Mouse (Mus musculus) neural tube, embryonic 13.5 days (tissue): ENCODE results near the gene Gmds. TPM values are rescaled to one million over a fixed set of nuclear protein-coding genes. Genes with fewer than 3 reads are reported as not detected.

ENCODE experiments used
- ATAC-seq: fragments of 200-750 bp; cut with Nextera tagmentation; 2 replicates; pipeline ENCODE4 v1.8.0; 2017; ENCODE audit warnings: low read depth, mild to moderate bottlenecking, moderate TSS enrichment, moderate library complexity
- H3K27ac ChIP-seq: fragments of 300-500 bp; sonication (generic); replicated peaks from 2 replicates; pipeline ENCODE4 v1.5.1; 2015; ENCODE audit warnings: moderate library complexity, mild to moderate bottlenecking, inconsistent platforms
- H3K27me3 ChIP-seq: fragments of 300-500 bp; sonication (generic); 2 replicates; pipeline ENCODE4 v1.6.1; 2015; ENCODE audit warnings: mild to moderate bottlenecking, inconsistent platforms
- H3K36me3 ChIP-seq: fragments of 300-500 bp; sonication (generic); 2 replicates; pipeline ENCODE4 v1.6.1; 2015; ENCODE audit warnings: mild to moderate bottlenecking, inconsistent platforms
- H3K4me1 ChIP-seq: fragments of 300-500 bp; sonication (generic); replicated peaks from 2 replicates; pipeline ENCODE4 v1.6.1; 2015; ENCODE audit warnings: inconsistent platforms
- H3K4me2 ChIP-seq: fragments of 300-500 bp; sonication (generic); 2 replicates; pipeline ENCODE4 v1.6.1; 2015; ENCODE audit warnings: inconsistent platforms, mild to moderate bottlenecking, moderate library complexity
- H3K4me3 ChIP-seq: fragments of 300-500 bp; sonication (generic); 2 replicates; pipeline ENCODE4 v1.5.1; 2015; ENCODE audit warnings: mild to moderate bottlenecking, inconsistent platforms
- H3K9ac ChIP-seq: fragments of 300-500 bp; sonication (generic); 2 replicates; pipeline ENCODE4 v1.6.1; 2015; ENCODE audit warnings: moderate library complexity, mild to moderate bottlenecking, inconsistent platforms
- H3K9me3 ChIP-seq: fragments of 300-500 bp; sonication (generic); 2 replicates; pipeline ENCODE4 v1.6.1; 2016; ENCODE audit warnings: inconsistent platforms
- WGBS: fragments of 180-500 bp; shearing (Covaris S2); methylation state at CpG from one replicate; pipeline ENCODE4 v1.1.7; 2015; 5-methylcytosine and 5-hydroxymethylcytosine counted together
- polyA plus RNA-seq: library from polyadenylated mRNA; unstranded; fragments of >200 nt; fragmentation: Nextera tagmentation; extraction: Ambion mirVana; gene quantifications from 2 replicates; pipeline ENCODE4 v1.2.1, GENCODE M21; 2015

Gmds gene
- polyA plus RNA-seq, 1 experiment from 2014 or later: 37.1 TPM

DNA sequence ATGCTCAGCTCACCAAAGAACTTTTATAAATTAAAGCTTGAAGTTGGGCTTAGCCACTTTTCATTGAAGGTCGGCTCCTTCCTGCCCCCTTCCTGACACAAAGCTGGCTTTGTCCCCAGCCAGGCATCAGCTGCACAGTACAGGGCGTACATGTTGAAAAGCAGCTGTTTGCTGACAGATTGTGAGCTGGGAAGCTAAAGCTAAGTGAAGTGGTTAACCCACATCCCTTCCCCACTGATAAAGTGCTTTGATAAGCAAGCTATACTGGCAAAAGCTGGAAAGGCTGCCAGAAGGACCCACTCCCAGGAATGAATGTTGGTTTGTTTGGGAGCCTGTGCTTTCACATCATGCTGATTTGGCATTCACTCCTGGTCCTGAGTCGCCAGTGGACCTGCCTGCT lies 158.6 kb downstream of the Gmds start:
- no peak overlapping the region for H3K4me2 ChIP-seq
- H3K36me3 ChIP-seq: no peaks in the 10 kb centered on the region
- H3K4me1 ChIP-seq: peaks cover 6% of the 10 kb centered on the region; the same call in 1 of the 2 replicates
- no peak overlapping the region for H3K27ac ChIP-seq
- WGBS: 18% methylated on average over 3 of the region's 3 CpGs
- no peak overlapping the region for H3K4me3 ChIP-seq
- peak; percentile 61; the same call in 1 of the 2 replicates for ATAC-seq
- no peaks in the 10 kb centered on the region for H3K9me3 ChIP-seq
- no peak overlapping the region for H3K9ac ChIP-seq
- no peaks in the 10 kb centered on the region for H3K27me3 ChIP-seq

DNA sequence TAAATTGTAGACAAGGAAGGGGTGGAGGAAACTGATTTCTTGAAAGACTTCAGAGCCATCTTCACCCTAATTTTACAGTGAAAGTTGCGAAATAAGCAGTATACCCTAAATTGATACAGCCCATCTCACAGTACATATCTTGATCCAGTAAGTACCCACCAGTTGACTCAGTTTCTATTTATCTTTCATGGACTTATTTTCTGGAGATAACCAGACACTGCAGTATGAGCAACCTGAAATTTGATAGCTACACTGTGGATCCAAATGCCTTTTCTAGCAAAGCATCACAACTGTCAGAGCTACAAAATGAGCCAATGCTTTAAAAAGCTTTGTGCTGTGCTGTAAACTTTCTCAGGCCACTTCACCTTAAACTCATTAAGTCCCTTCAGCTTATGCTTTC lies 159.9 kb downstream of the Gmds start:
- Histone ChIP-seq H3K9me3 (no peaks in the 10 kb centered on the region), H3K36me3 (no peaks in the 10 kb centered on the region), H3K4me3 (no peak overlapping the region), H3K9ac (no peak overlapping the region), H3K27me3 (no peaks in the 10 kb centered on the region), H3K27ac (no peak overlapping the region), H3K4me2 (no peak overlapping the region), H3K4me1 (peaks cover 6% of the 10 kb centered on the region; the same call in 1 of the 2 replicates)
- WGBS: 98% methylated on average over 1 of the region's 1 CpGs
- ATAC-seq: no peak

DNA sequence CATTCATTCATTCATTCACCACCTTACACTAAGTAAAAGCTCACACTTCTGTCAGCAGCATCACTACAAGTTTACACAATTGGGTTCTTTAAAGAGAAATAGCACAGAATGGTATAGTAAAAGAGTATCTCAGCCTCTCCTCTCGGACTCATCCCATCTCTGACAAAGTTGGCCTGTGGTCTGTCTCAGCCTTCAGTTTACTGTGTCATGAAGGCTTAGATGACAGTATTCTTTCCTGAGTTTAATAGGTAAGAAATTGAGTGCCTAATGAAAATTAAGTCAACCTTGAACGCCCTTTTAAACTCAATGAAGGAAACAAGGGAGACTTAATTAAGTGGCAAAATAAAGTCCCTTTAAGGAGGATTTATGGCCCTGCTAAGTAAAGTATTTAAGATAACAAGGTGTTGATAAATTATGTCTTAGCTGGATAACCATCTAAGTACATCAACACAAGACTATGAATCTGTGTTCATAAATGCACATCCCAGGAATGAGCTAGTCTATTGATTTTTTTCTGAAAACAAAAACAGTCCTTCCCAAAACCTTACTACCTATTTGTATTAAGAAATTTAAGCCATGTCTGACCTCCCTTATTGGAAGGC lies 160.6 kb downstream of the Gmds start:
- H3K9me3 ChIP-seq: no peaks in the 10 kb centered on the region
- no peaks in the 10 kb centered on the region for H3K36me3 ChIP-seq
- WGBS: 64% methylated on average over 2 of the region's 2 CpGs
- H3K9ac ChIP-seq: no peak overlapping the region
- H3K27me3 ChIP-seq: no peaks in the 10 kb centered on the region
- ATAC-seq: no peak
- no peak overlapping the region for H3K4me3 ChIP-seq
- no peak overlapping the region for H3K27ac ChIP-seq
- H3K4me2 ChIP-seq: no peak overlapping the region
- H3K4me1 ChIP-seq: peaks cover 6% of the 10 kb centered on the region; the same call in 1 of the 2 replicates

DNA sequence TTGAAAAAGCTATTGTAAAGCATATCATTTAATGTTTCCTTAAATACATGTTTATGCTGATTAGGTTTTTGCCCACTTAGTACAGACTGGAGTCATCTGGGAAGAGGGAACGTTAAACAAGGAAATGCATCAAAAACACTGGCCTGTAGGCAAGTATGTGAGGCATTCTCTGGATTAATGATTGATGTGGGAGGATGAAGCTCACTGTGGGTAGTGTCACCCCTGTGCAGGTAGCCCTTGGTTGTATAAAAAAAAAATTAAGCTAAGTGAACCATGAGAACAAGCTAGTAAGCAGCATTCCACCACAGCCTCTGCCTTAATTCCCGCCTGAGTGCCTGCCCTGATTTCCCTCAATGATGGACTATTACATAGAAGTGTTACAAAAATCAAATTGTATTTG lies 163.5 kb downstream of the Gmds start:
- no peaks in the 10 kb centered on the region for H3K27me3 ChIP-seq
- peaks cover 5% of the 10 kb centered on the region; the same call in 1 of the 2 replicates for H3K4me1 ChIP-seq
- no peak overlapping the region for H3K4me2 ChIP-seq
- no peaks in the 10 kb centered on the region for H3K36me3 ChIP-seq
- H3K27ac ChIP-seq: no peak overlapping the region
- no peak overlapping the region for H3K9ac ChIP-seq
- WGBS: 80% methylated on average over 2 of the region's 2 CpGs
- no peak for ATAC-seq
- no peak overlapping the region for H3K4me3 ChIP-seq
- H3K9me3 ChIP-seq: no peaks in the 10 kb centered on the region

DNA sequence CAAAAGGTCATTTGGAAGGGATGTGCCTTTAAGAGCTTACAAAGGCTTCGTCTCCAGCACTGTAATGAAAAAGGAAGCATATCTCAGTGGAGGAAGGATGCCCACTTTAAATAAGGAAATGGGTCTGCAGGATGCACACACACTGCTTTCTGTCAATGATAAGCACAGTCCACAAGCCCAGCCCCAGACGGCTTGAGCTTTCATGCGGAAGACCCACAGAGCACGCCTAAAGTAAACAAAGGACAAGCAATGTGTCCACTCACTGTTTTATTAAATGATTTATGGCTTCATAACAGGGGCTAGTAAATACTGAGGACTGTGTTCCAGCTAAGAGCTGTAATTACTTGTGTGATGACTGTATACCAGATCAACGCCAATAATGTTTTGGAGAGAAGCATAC lies 169.4 kb downstream of the Gmds start:
- Histone ChIP-seq H3K36me3 (no peaks in the 10 kb centered on the region), H3K9ac (no peak overlapping the region), H3K27ac (no peak overlapping the region), H3K9me3 (no peaks in the 10 kb centered on the region), H3K4me1 (peaks cover 4% of the 10 kb centered on the region), H3K4me3 (no peak overlapping the region), H3K4me2 (no peak overlapping the region), H3K27me3 (no peaks in the 10 kb centered on the region)
- peak; percentile 74 for ATAC-seq
- 6% methylated on average over 5 of the region's 5 CpGs for WGBS

DNA sequence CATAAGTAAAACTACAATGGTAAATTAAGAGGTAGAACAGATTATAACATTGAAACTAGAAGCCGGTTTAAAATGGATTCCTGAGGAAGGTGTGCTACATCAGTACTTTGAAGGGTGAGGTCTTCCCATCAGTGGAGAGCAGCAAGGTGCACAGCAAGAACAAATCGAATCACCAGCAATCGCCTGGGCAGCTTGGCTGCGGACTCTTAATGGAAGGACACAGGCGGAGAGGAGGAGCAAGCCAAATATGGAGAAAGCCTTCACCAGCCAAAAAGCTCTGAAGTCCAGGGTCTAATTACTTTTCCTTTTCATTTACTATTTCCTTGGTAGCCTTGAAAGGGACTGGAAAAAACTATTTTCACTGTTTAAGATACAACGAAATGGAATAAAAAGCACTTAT lies 170.7 kb downstream of the Gmds start:
- no peak overlapping the region for H3K4me2 ChIP-seq
- no peaks in the 10 kb centered on the region for H3K9me3 ChIP-seq
- 85% methylated on average over 6 of the region's 6 CpGs for WGBS
- no peak overlapping the region for H3K4me3 ChIP-seq
- H3K4me1 ChIP-seq: peaks cover 4% of the 10 kb centered on the region
- no peak overlapping the region for H3K27ac ChIP-seq
- H3K36me3 ChIP-seq: no peaks in the 10 kb centered on the region
- no peak for ATAC-seq
- no peaks in the 10 kb centered on the region for H3K27me3 ChIP-seq
- H3K9ac ChIP-seq: no peak overlapping the region

DNA sequence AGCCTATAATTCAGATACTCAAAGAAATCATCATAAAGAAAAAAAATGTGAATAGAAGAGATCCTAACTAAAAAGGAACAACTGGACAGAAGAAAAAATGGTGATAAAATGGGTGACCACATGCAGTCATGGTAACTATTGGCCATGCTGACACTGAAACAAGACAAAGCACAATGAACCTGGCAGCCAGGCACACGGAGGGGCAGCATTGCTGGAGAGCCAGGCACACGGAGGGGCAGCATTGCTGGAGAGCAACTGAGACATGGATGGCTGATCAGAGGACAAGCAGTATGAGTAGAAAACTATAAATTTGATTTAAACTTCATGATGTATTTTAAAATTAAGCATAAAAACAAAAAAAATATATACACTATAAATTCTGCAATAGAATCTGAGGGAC lies 173.0 kb downstream of the Gmds start:
- ATAC-seq: no peak
- H3K9ac ChIP-seq: no peak overlapping the region
- H3K9me3 ChIP-seq: no peaks in the 10 kb centered on the region
- H3K4me1 ChIP-seq: peaks cover 4% of the 10 kb centered on the region
- WGBS: 34% methylated on average over 2 of the region's 2 CpGs
- no peak overlapping the region for H3K4me3 ChIP-seq
- H3K4me2 ChIP-seq: no peak overlapping the region
- no peak overlapping the region for H3K27ac ChIP-seq
- H3K36me3 ChIP-seq: no peaks in the 10 kb centered on the region
- no peaks in the 10 kb centered on the region for H3K27me3 ChIP-seq

DNA sequence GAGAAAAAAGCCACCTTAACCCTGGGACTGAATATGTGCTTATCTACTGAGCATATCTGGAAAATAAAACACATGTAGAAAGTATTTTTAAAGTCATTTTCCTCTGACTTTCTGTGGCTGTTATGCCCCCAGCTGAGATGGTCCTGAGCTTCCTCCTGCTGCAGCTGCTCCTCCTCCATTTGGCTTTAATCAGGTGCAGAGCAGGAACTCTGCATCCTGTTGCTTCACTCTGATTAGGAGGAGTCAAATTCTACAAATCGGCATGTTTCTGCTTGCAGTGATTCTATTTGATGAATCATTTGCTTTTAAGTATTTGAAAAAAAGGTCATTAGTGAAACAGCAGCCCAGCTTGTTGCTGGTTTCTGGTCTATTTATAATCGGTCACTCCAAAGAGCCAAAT lies 177.0 kb downstream of the Gmds start:
- no peak for ATAC-seq
- no peaks in the 10 kb centered on the region for H3K36me3 ChIP-seq
- 59% methylated on average over 2 of the region's 2 CpGs for WGBS
- H3K4me3 ChIP-seq: no peak overlapping the region
- H3K9me3 ChIP-seq: no peaks in the 10 kb centered on the region
- H3K27ac ChIP-seq: no peak overlapping the region
- no peak overlapping the region for H3K4me2 ChIP-seq
- no peak overlapping the region for H3K9ac ChIP-seq
- H3K27me3 ChIP-seq: no peaks in the 10 kb centered on the region
- H3K4me1 ChIP-seq: no peaks in the 10 kb centered on the region

DNA sequence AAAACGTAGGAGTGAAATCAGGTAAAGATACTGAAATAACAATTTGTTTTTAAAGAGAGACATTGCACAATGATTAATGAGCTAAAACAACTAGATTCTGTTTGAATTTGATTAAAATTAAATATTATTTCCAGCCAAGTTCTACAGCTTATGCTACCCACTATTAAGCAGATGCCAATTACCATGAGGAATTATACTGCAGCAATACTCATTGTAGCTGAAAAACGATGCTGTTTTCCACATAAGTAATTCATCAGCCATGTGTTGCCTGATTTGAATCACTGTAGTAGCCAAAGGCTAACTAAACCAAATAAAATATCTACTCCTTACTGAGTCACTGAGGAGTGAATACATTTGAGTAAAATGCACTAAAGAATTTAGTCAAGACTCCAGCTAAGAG lies 180.3 kb downstream of the Gmds start:
- Histone ChIP-seq H3K4me3 (no peak overlapping the region), H3K9ac (no peak overlapping the region), H3K4me1 (no peaks in the 10 kb centered on the region), H3K27ac (no peak overlapping the region), H3K36me3 (no peaks in the 10 kb centered on the region), H3K9me3 (no peaks in the 10 kb centered on the region), H3K27me3 (no peaks in the 10 kb centered on the region), H3K4me2 (no peak overlapping the region)
- 54% methylated on average over 2 of the region's 2 CpGs for WGBS
- no peak for ATAC-seq

DNA sequence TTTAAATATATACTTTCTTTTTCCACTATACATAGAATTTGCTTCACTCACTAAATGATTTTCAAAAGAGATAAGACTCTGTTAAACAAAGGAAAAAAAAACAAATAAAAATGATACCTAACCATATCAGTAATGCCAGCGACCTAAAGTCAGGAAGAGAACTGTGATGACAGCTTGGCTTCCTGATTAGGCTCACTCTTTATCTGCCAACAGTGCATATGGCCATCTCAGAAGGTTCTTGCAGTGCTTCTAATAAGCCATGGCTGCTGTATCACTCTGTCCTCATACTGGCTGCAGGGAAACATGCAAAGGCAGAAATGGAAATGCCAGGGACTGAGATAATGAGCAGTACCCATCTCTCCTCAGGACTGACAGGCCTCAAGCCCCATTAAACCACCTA lies 192.6 kb downstream of the Gmds start:
- no peak overlapping the region for H3K27ac ChIP-seq
- no peak overlapping the region for H3K4me3 ChIP-seq
- H3K9me3 ChIP-seq: no peaks in the 10 kb centered on the region
- 68% methylated on average over 1 of the region's 1 CpGs for WGBS
- no peaks in the 10 kb centered on the region for H3K36me3 ChIP-seq
- no peak for ATAC-seq
- H3K9ac ChIP-seq: no peak overlapping the region
- no peak overlapping the region for H3K4me2 ChIP-seq
- H3K27me3 ChIP-seq: no peaks in the 10 kb centered on the region
- H3K4me1 ChIP-seq: no peaks in the 10 kb centered on the region

DNA sequence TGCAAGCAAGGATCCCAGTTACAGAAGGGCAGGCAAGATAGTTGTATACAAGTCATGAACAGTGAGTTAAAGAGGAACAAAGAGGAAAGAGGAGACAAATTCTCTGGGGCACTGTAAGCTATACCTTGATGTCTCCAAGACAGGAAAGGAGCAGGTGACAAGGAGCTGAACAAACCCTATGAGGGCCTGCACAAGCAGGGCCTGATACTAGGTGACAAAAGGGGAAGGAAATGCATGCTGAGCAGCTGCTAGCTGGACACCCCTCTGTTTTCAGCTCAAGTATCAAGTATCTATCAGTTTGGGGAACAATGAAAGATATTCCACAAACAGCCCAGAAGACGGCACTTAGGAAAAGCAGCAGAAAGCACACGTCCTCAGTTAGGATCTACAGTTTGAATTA lies 193.4 kb downstream of the Gmds start:
- no peak overlapping the region for H3K9ac ChIP-seq
- H3K4me3 ChIP-seq: no peak overlapping the region
- 62% methylated on average over 2 of the region's 2 CpGs for WGBS
- H3K27me3 ChIP-seq: no peaks in the 10 kb centered on the region
- H3K36me3 ChIP-seq: no peaks in the 10 kb centered on the region
- ATAC-seq: no peak
- no peaks in the 10 kb centered on the region for H3K4me1 ChIP-seq
- no peak overlapping the region for H3K4me2 ChIP-seq
- H3K9me3 ChIP-seq: no peaks in the 10 kb centered on the region
- no peak overlapping the region for H3K27ac ChIP-seq

DNA sequence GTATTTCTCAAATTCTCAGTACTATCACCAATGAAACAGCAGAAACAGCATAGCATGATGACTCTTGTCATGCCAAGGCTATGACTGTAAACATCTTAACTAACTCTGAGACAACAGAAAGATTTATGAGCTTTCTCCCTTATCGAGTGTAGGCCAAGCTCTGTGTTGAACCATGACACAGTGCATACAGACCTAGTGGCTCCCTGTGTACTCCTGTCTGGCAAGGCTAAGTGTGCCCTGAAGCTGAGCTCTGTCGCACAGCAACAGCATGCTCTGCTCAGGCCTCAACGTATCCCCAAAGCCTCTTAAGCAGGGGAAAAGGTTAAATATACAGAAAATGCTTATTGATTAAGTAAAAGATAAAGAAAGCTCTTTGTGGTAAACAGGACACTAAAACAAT lies 194.9 kb downstream of the Gmds start:
- ATAC-seq: no peak
- 69% methylated on average over 3 of the region's 3 CpGs for WGBS
- no peak overlapping the region for H3K4me3 ChIP-seq

DNA sequence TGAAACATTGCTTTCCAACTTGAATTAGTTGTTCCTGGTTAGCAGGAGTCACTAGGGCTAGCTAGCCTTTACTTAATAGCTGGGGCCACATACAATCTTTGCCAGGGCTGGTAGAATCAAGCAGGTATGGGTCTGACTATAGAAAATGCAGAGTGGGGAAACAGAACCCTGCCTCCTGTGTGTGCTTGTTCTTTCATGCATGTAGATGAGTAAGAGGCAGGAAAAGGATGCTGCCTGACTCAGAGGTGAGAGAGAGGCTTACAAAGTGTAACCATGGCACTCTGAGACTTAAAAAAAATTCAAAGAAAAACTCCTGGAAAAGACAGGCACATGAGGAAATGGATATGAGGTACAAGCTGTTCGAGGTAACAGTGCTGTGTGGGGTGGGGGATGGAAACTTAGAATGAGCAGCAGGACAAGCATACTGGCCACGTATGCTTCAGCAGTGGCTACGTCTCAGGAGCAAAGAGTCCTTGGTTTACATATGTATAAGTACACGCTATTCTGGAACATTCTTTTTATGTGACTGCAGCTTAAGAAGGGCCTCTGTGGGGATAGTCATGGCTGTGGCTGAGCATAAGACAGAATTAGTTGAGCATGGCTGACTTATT lies 203.8 kb downstream of the Gmds start:
- 75% methylated on average over 4 of the region's 4 CpGs for WGBS
- Histone ChIP-seq H3K4me3 (no peak overlapping the region), H3K4me1 (no peaks in the 10 kb centered on the region), H3K36me3 (no peaks in the 10 kb centered on the region), H3K27ac (no peak overlapping the region), H3K4me2 (no peak overlapping the region), H3K9me3 (no peaks in the 10 kb centered on the region), H3K9ac (no peak overlapping the region), H3K27me3 (no peaks in the 10 kb centered on the region)
- no peak for ATAC-seq

More for the DNA sequence above, 194.9 kb downstream of the Gmds start:
- Histone ChIP-seq H3K27me3 (no peaks in the 10 kb centered on the region), H3K27ac (no peak overlapping the region), H3K9ac (no peak overlapping the region), H3K4me1 (no peaks in the 10 kb centered on the region), H3K4me2 (no peak overlapping the region), H3K36me3 (no peaks in the 10 kb centered on the region), H3K9me3 (no peaks in the 10 kb centered on the region)
